ENCODE assay signal across 23 mouse cellular contexts in genomic region chr4:116100959-116101358, GRCm38 (mm10). TPM values are rescaled to one million over a fixed set of nuclear protein-coding genes. Genes with fewer than 3 reads are reported as not detected.
DNase-seq lines count a peak whose midpoint lies in the region; ATAC-seq lines count a peak whose summit lies in the region.
"Had no signal": no experiment of that assay in that cellular context is flagged by ENCODE, and none has a peak within 500 bp of the region (broad histone marks: within the 10 kb centered on the region; RNA-seq: fewer than 3 reads in every experiment).

No protein-coding gene starts in this region.

- no peak overlapping the region for H3K4me3 ChIP-seq in heart, embryonic 12.5 days
- H3K4me3 ChIP-seq in liver, embryonic 15.5 days (replicated peaks): no peak overlapping the region
- H3K4me3 ChIP-seq: embryonic facial prominence, embryonic 13.5 days; gastrocnemius, adult 2 months; heart, embryonic 13.5 days; hindbrain, embryonic 15.5 days; kidney, embryonic 15.5 days; midbrain, embryonic 15.5 days; neural tube, embryonic 15.5 days had no signal

- WGBS in heart, embryonic 12.5 days: 71% methylated on average over 7 of the region's 7 CpGs
- WGBS in liver, embryonic 15.5 days (ENCODE audit: insufficient replicate concordance): 14% methylated on average over 7 of the region's 7 CpGs

- intact Hi-C loops in heart, postnatal 36 days (cut with DNase I): no loop called here

- no peaks in the 10 kb centered on the region for H3K4me1 ChIP-seq in heart, embryonic 12.5 days (replicated peaks)
- H3K4me1 ChIP-seq in liver, embryonic 15.5 days (replicated peaks): peaks cover 28% of the 10 kb centered on the region
- H3K4me1 ChIP-seq: embryonic facial prominence, embryonic 13.5 days; heart, embryonic 13.5 days; hindbrain, embryonic 15.5 days; kidney, embryonic 15.5 days; midbrain, embryonic 15.5 days; neural tube, embryonic 15.5 days had no signal

- no peaks in the 10 kb centered on the region for H3K27me3 ChIP-seq in heart, embryonic 12.5 days (replicated peaks)
- H3K27me3 ChIP-seq in liver, embryonic 15.5 days: no peaks in the 10 kb centered on the region
- H3K27me3 ChIP-seq: embryonic facial prominence, embryonic 13.5 days; heart, embryonic 13.5 days; hindbrain, embryonic 15.5 days; kidney, embryonic 15.5 days; midbrain, embryonic 15.5 days; neural tube, embryonic 15.5 days had no signal

- no peak overlapping the region for H3K4me2 ChIP-seq in heart, embryonic 12.5 days
- H3K4me2 ChIP-seq in liver, embryonic 15.5 days: peak overlapping the region; percentile 9; the same call in 1 of the 2 replicates
- H3K4me2 ChIP-seq: embryonic facial prominence, embryonic 13.5 days; heart, embryonic 13.5 days; hindbrain, embryonic 15.5 days; kidney, embryonic 15.5 days; lung, embryonic 14.5 days; midbrain, embryonic 15.5 days; neural tube, embryonic 15.5 days had no signal

- no peaks in the 10 kb centered on the region for H3K9me3 ChIP-seq in heart, embryonic 12.5 days (replicated peaks)
- no peaks in the 10 kb centered on the region for H3K9me3 ChIP-seq in liver, embryonic 15.5 days (replicated peaks)
- H3K9me3 ChIP-seq: embryonic facial prominence, embryonic 13.5 days; heart, embryonic 13.5 days; hindbrain, embryonic 15.5 days; kidney, embryonic 15.5 days; midbrain, embryonic 15.5 days; neural tube, embryonic 15.5 days had no signal

- no peak for DNase-seq in heart, postnatal 36 days
- DNase-seq in gastrocnemius, adult 8-10 months (ENCODE audit: low spot score in 2 of 2): no peak
- no peak for DNase-seq in urinary bladder, postnatal 25 days (ENCODE audit: low spot score)
- DNase-seq: adrenal gland, postnatal 36 days; cerebellum, adult 9-11 months; forebrain, postnatal 0 days; gastrocnemius, adult 2 months; heart, postnatal 4 days; kidney, postnatal 4 days; lung, embryonic 14.5 days; right cerebral cortex, postnatal 25 days had no signal

- peaks cover 93% of the 10 kb centered on the region for H3K36me3 ChIP-seq in heart, embryonic 12.5 days
- H3K36me3 ChIP-seq in liver, embryonic 15.5 days (replicated peaks): peaks cover 100% of the 10 kb centered on the region

- H3K27ac ChIP-seq in heart, embryonic 12.5 days (ENCODE audit: poor library complexity, severe bottlenecking): no peak overlapping the region
- H3K27ac ChIP-seq in liver, embryonic 15.5 days (replicated peaks): peak overlapping the region; percentile 73
- H3K27ac ChIP-seq: embryonic facial prominence, embryonic 13.5 days; gastrocnemius, adult 2 months; heart, embryonic 13.5 days; hindbrain, embryonic 15.5 days; kidney, embryonic 15.5 days; macrophage; midbrain, embryonic 15.5 days; neural tube, embryonic 15.5 days had no signal

- ATAC-seq in heart, embryonic 12.5 days (ENCODE audit: insufficient number of reproducible peaks, low FRiP score): 0 out of 2 replicates have a peak, but pooled peaks have one; percentile 45
- ATAC-seq in erythroblast, adult 5-6 weeks (replicated peaks; ENCODE audit: low FRiP score, poor library complexity, severe bottlenecking): peak; percentile 82
- peak; percentile 81 for ATAC-seq in liver, embryonic 15.5 days (ENCODE audit: insufficient read depth)
- ATAC-seq in cerebellum, adult (ENCODE audit: insufficient number of reproducible peaks, low FRiP score, low TSS enrichment): no peak
- ATAC-seq: forebrain, postnatal 0 days; intestine, embryonic 16.5 days; midbrain, embryonic 15.5 days had no signal

- no peak overlapping the region for H3K9ac ChIP-seq in heart, embryonic 12.5 days
- no peak overlapping the region for H3K9ac ChIP-seq in liver, embryonic 15.5 days
- H3K9ac ChIP-seq: embryonic facial prominence, embryonic 13.5 days; forebrain, postnatal 0 days; heart, embryonic 13.5 days; hindbrain, embryonic 15.5 days; kidney, embryonic 15.5 days; lung, embryonic 14.5 days; midbrain, embryonic 15.5 days; neural tube, embryonic 15.5 days had no signal

RNA-seq across cellular contexts. Expression of gene Rad54l, which starts 22.5 kb away (rescaled TPM):
- 25.1 and 25.9 TPM in 2 replicates for polyA plus RNA-seq in heart, embryonic 12.5 days (2016; fragmentation: Nextera tagmentation; extraction: Ambion mirVana)
- total RNA-seq in heart, postnatal 36 days (2021): under 1 TPM; 0.22 TPM
- 7.7 and 8.1 TPM in 2 replicates for total RNA-seq in erythroblast, adult 5-6 weeks (2015; ENCODE audit: low replicate concordance)
- 14.8 and 16.8 TPM in 2 replicates for total RNA-seq in erythroblast, adult 5-6 weeks (2017; ENCODE audit: low replicate concordance)
- polyA plus RNA-seq in liver, embryonic 15.5 days (2015; fragmentation: Nextera tagmentation; extraction: Ambion mirVana): 26.0 and 26.8 TPM in 2 replicates
- under 1 TPM; 0.18 to 0.46 (median 0.27) TPM for total RNA-seq in gastrocnemius, adult 8-10 months (2022)

RNA-seq across cellular contexts. Expression of gene Pomgnt1, which starts 22.7 kb away (rescaled TPM):
- polyA plus RNA-seq in heart, embryonic 12.5 days (2016; fragmentation: Nextera tagmentation; extraction: Ambion mirVana): 71.5 and 74.8 TPM in 2 replicates
- total RNA-seq in heart, postnatal 36 days (2021): 10 to 100 TPM; 63.5 to 66.3 TPM
- 0.63 and 7.9 TPM in 2 replicates for total RNA-seq in erythroblast, adult 5-6 weeks (2015; ENCODE audit: low replicate concordance)
- total RNA-seq in erythroblast, adult 5-6 weeks (2017; ENCODE audit: low replicate concordance): 2.2 and 6.8 TPM in 2 replicates
- 11.5 and 12.4 TPM in 2 replicates for polyA plus RNA-seq in liver, embryonic 15.5 days (2015; fragmentation: Nextera tagmentation; extraction: Ambion mirVana)
- 10 to 100 TPM; 50.0 to 51.9 (median 50.8) TPM for total RNA-seq in gastrocnemius, adult 8-10 months (2022)

RNA-seq across cellular contexts. Expression of gene Lrrc41, which starts 25.9 kb away (rescaled TPM):
- polyA plus RNA-seq in heart, embryonic 12.5 days (2016; fragmentation: Nextera tagmentation; extraction: Ambion mirVana): 60.2 and 63.3 TPM in 2 replicates
- 10 to 100 TPM; 24.0 to 26.3 TPM for total RNA-seq in heart, postnatal 36 days (2021)
- total RNA-seq in erythroblast, adult 5-6 weeks (2015; ENCODE audit: low replicate concordance): 3.5 and 9.0 TPM in 2 replicates
- total RNA-seq in erythroblast, adult 5-6 weeks (2017; ENCODE audit: low replicate concordance): 1.3 and 3.3 TPM in 2 replicates
- 25.5 and 27.6 TPM in 2 replicates for polyA plus RNA-seq in liver, embryonic 15.5 days (2015; fragmentation: Nextera tagmentation; extraction: Ambion mirVana)
- 10 to 100 TPM; 16.3 to 22.4 (median 18.6) TPM for total RNA-seq in gastrocnemius, adult 8-10 months (2022)

RNA-seq across cellular contexts. Expression of gene Uqcrh, which starts 26.1 kb away (rescaled TPM):
- 868 and 885 TPM in 2 replicates for polyA plus RNA-seq in heart, embryonic 12.5 days (2016; fragmentation: Nextera tagmentation; extraction: Ambion mirVana)
- total RNA-seq in heart, postnatal 36 days (2021): 1,000 to 10,000 TPM; 1,926 to 1,984 TPM
- 197 and 223 TPM in 2 replicates for total RNA-seq in erythroblast, adult 5-6 weeks (2015; ENCODE audit: low replicate concordance)
- 191 and 235 TPM in 2 replicates for total RNA-seq in erythroblast, adult 5-6 weeks (2017; ENCODE audit: low replicate concordance)
- 303 and 305 TPM in 2 replicates for polyA plus RNA-seq in liver, embryonic 15.5 days (2015; fragmentation: Nextera tagmentation; extraction: Ambion mirVana)
- 100 to 1,000 TPM; 732 to 881 (median 822) TPM for total RNA-seq in gastrocnemius, adult 8-10 months (2022)

RNA-seq across cellular contexts. Expression of gene Nsun4, which starts 47.3 kb away (rescaled TPM):
- 24.9 and 28.8 TPM in 2 replicates for polyA plus RNA-seq in heart, embryonic 12.5 days (2016; fragmentation: Nextera tagmentation; extraction: Ambion mirVana)
- 10 to 100 TPM; 26.9 to 30.8 TPM for total RNA-seq in heart, postnatal 36 days (2021)
- 2.5 and 2.9 TPM in 2 replicates for total RNA-seq in erythroblast, adult 5-6 weeks (2015; ENCODE audit: low replicate concordance)
- 0.43 and 1.1 TPM in 2 replicates for total RNA-seq in erythroblast, adult 5-6 weeks (2017; ENCODE audit: low replicate concordance)
- polyA plus RNA-seq in liver, embryonic 15.5 days (2015; fragmentation: Nextera tagmentation; extraction: Ambion mirVana): 9.0 and 9.8 TPM in 2 replicates
- 10 to 100 TPM; 13.3 to 13.5 (median 13.4) TPM for total RNA-seq in gastrocnemius, adult 8-10 months (2022)

Comparison
In these comparisons a context has a peak if more than half of its experiments do, and no peak if none do; other contexts are left out.
1. RNA of gene Rad54l, which starts 22.5 kb away (total RNA-seq): 7.7 to 16.8 TPM in erythroblast, adult 5-6 weeks; 0.18 to 0.46 TPM in gastrocnemius, adult 8-10 months and 0.22 TPM in heart, postnatal 36 days; every median in the first group is over 4 times any median in the second.
2. RNA of gene Pomgnt1, which starts 22.7 kb away (total RNA-seq): 63.5 to 66.3 TPM in heart, postnatal 36 days and 50.0 to 51.9 TPM in gastrocnemius, adult 8-10 months; 0.63 to 7.9 TPM in erythroblast, adult 5-6 weeks; every median in the first group is over 4 times any median in the second.